Mouse (Mus musculus) lung, embryonic 15.5 days (tissue): ENCODE measurements at regions not wholly inside any gene's neighbourhood (a gene's known extent, or its start where the extent isn't known, plus 50 kb on each side); places are given as distances from the start of the nearest gene placed in this dataset.

Experiments
- ATAC-seq: fragments of 200-750 bp; cut with Nextera tagmentation; 2 replicates; pipeline ENCODE4 v1.8.0; 2017; ENCODE audit warnings: moderate number of reproducible peaks, borderline replicate concordance; ENCODE audit not compliant: low FRiP score, low TSS enrichment; ENCODE audit errors: extremely low read depth
- H3K27ac ChIP-seq: fragments of 300-500 bp; sonication (generic); 2 replicates; pipeline ENCODE4 v1.5.1; 2015; ENCODE audit warnings: moderate library complexity, mild to moderate bottlenecking, inconsistent platforms
- H3K27me3 ChIP-seq: fragments of 300-500 bp; sonication (generic); 2 replicates; pipeline ENCODE4 v1.6.1; 2015; ENCODE audit warnings: inconsistent platforms
- H3K36me3 ChIP-seq: fragments of 300-500 bp; sonication (generic); 2 replicates; pipeline ENCODE4 v1.6.1; 2015; ENCODE audit warnings: inconsistent platforms
- H3K4me1 ChIP-seq: fragments of 300-500 bp; sonication (generic); 2 replicates; pipeline ENCODE4 v1.6.1; 2015; ENCODE audit warnings: inconsistent platforms
- H3K4me2 ChIP-seq: fragments of 300-500 bp; sonication (generic); 2 replicates; pipeline ENCODE4 v1.6.1; 2015; ENCODE audit warnings: inconsistent platforms, mild to moderate bottlenecking, moderate library complexity
- H3K4me3 ChIP-seq: fragments of 300-500 bp; sonication (generic); 2 replicates; pipeline ENCODE4 v1.5.1; 2015; ENCODE audit warnings: mild to moderate bottlenecking, inconsistent platforms
- H3K9ac ChIP-seq: fragments of 300-500 bp; sonication (generic); 2 replicates; pipeline ENCODE4 v1.6.1; 2015; ENCODE audit warnings: inconsistent platforms
- H3K9me3 ChIP-seq: fragments of 300-500 bp; sonication (generic); 2 replicates; pipeline ENCODE4 v1.6.1; 2016; ENCODE audit warnings: inconsistent platforms
- WGBS: fragments of 180-500 bp; shearing (Covaris S2); methylation state at CpG from one replicate; pipeline ENCODE4 v1.1.7; 2015; 5-methylcytosine and 5-hydroxymethylcytosine counted together

- no peak overlapping the region for H3K4me3 ChIP-seq
- no peaks in the 10 kb centered on the region for H3K9me3 ChIP-seq
- no peaks in the 10 kb centered on the region for H3K36me3 ChIP-seq
- H3K4me2 ChIP-seq: no peak overlapping the region
- no peaks in the 10 kb centered on the region for H3K4me1 ChIP-seq
- no peak overlapping the region for H3K9ac ChIP-seq
- ATAC-seq: no peak
- 59% methylated on average over 18 of the region's 18 CpGs for WGBS
- H3K27ac ChIP-seq: no peak overlapping the region
- H3K27me3 ChIP-seq: peaks cover 37% of the 10 kb centered on the region
Observed at GRCm38 (mm10) chr3:35480714-35481695, 272.9 kb upstream of the Atp11b start.

- no peak for ATAC-seq
- Histone ChIP-seq H3K4me1 (no peaks in the 10 kb centered on the region), H3K9ac (no peak overlapping the region), H3K36me3 (no peaks in the 10 kb centered on the region), H3K27ac (no peak overlapping the region), H3K4me3 (no peak overlapping the region), H3K27me3 (peaks cover 37% of the 10 kb centered on the region), H3K4me2 (no peak overlapping the region), H3K9me3 (no peaks in the 10 kb centered on the region)
- WGBS: 27% methylated on average over 11 of the region's 11 CpGs
Observed at GRCm38 (mm10) chr3:35481841-35482240, 272.1 kb upstream of the Atp11b start.

GRCm38 (mm10) chr3:35482296-35482695 is 271.6 kb upstream of the Atp11b start:
- no peak for ATAC-seq
- H3K4me2 ChIP-seq: no peak overlapping the region
- peaks cover 37% of the 10 kb centered on the region for H3K27me3 ChIP-seq
- H3K4me3 ChIP-seq: no peak overlapping the region
- no peaks in the 10 kb centered on the region for H3K9me3 ChIP-seq
- H3K36me3 ChIP-seq: no peaks in the 10 kb centered on the region
- H3K4me1 ChIP-seq: no peaks in the 10 kb centered on the region
- WGBS: 4% methylated on average over 6 of the region's 6 CpGs
- no peak overlapping the region for H3K27ac ChIP-seq
- H3K9ac ChIP-seq: no peak overlapping the region

- Histone ChIP-seq H3K27me3 (peaks cover 37% of the 10 kb centered on the region), H3K9me3 (no peaks in the 10 kb centered on the region), H3K4me1 (no peaks in the 10 kb centered on the region), H3K9ac (no peak overlapping the region), H3K4me3 (no peak overlapping the region), H3K36me3 (no peaks in the 10 kb centered on the region), H3K27ac (no peak overlapping the region), H3K4me2 (no peak overlapping the region)
- no peak for ATAC-seq
- 70% methylated on average over 10 of the region's 10 CpGs for WGBS
Observed at GRCm38 (mm10) chr3:35482759-35483158, 271.1 kb upstream of the Atp11b start.

DNA sequence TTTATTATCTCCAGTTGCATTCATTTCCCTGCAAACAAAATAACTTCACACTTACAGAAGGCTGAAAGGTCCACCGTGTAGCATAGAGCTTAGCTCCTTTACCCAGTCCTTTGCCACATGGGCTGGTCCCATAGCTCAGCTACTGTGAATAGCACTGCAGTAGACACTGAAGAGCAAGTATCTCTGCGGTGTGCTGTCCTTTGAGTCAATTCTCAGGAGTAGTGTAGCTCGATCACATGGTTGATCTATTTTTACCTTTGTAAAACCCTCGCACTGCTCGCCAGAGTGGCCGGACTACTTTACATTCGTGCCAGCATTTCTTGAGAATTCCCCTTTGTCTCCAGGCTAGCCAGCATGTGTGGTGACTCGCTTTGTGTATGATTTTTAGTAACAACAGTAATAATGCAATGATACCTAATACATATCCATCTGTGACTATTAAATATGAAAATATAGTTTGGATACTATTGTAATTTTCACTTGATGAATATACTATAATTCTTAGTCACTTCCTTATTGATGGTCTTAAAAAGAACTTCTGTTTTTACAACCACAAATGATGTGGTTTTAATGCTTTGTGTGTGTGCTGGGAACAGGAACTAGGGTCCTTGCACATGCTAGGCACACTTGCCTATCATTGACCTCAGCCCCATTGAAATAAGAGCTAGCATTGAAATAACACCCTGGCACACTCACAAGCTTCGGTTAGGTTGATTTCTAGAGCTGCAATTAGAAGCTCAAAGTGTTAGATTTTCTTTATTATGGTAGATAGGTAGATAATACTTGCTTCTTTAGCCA is 257.7 kb upstream of the Atp11b start:
- no peak overlapping the region for H3K27ac ChIP-seq
- H3K9ac ChIP-seq: no peak overlapping the region
- H3K27me3 ChIP-seq: no peaks in the 10 kb centered on the region
- no peak for ATAC-seq
- 67% methylated on average over 9 of the region's 9 CpGs for WGBS
- H3K4me2 ChIP-seq: no peak overlapping the region
- H3K4me1 ChIP-seq: no peaks in the 10 kb centered on the region
- no peak overlapping the region for H3K4me3 ChIP-seq
- H3K36me3 ChIP-seq: no peaks in the 10 kb centered on the region
- H3K9me3 ChIP-seq: no peaks in the 10 kb centered on the region

GRCm38 (mm10) chr3:35510314-35510713 is 243.6 kb upstream of the Atp11b start:
- Histone ChIP-seq H3K9ac (no peak overlapping the region), H3K4me1 (no peaks in the 10 kb centered on the region), H3K4me3 (no peak overlapping the region), H3K27me3 (no peaks in the 10 kb centered on the region), H3K9me3 (no peaks in the 10 kb centered on the region), H3K4me2 (no peak overlapping the region), H3K27ac (no peak overlapping the region), H3K36me3 (no peaks in the 10 kb centered on the region)
- no peak for ATAC-seq
- WGBS: 68% methylated on average over 1 of the region's 1 CpGs

- no peaks in the 10 kb centered on the region for H3K36me3 ChIP-seq
- no peaks in the 10 kb centered on the region for H3K9me3 ChIP-seq
- no peak for ATAC-seq
- H3K27ac ChIP-seq: no peak overlapping the region
- H3K4me1 ChIP-seq: no peaks in the 10 kb centered on the region
- H3K9ac ChIP-seq: no peak overlapping the region
- WGBS: 85% methylated on average over 4 of the region's 4 CpGs
- no peak overlapping the region for H3K4me2 ChIP-seq
- H3K4me3 ChIP-seq: no peak overlapping the region
- H3K27me3 ChIP-seq: no peaks in the 10 kb centered on the region
Observed at GRCm38 (mm10) chr3:35516517-35516916, 237.4 kb upstream of the Atp11b start.

GRCm38 (mm10) chr3:35520131-35520530 is 233.8 kb upstream of the Atp11b start:
- WGBS: 80% methylated on average over 3 of the region's 3 CpGs

GRCm38 (mm10) chr3:35547696-35548095 is 206.2 kb upstream of the Atp11b start:
- ATAC-seq: no peak
- H3K4me2 ChIP-seq: no peak overlapping the region

More at GRCm38 (mm10) chr3:35520131-35520530, 233.8 kb upstream of the Atp11b start:
- H3K27me3 ChIP-seq: no peaks in the 10 kb centered on the region
- H3K4me3 ChIP-seq: no peak overlapping the region
- H3K27ac ChIP-seq: no peak overlapping the region
- H3K4me1 ChIP-seq: no peaks in the 10 kb centered on the region
- no peak overlapping the region for H3K4me2 ChIP-seq
- H3K9ac ChIP-seq: no peak overlapping the region
- ATAC-seq: no peak
- no peaks in the 10 kb centered on the region for H3K36me3 ChIP-seq
- H3K9me3 ChIP-seq: no peaks in the 10 kb centered on the region

GRCm38 (mm10) chr3:35551791-35552190 is 202.1 kb upstream of the Atp11b start:
- no peak for ATAC-seq
- Histone ChIP-seq H3K9ac (no peak overlapping the region), H3K36me3 (no peaks in the 10 kb centered on the region), H3K9me3 (no peaks in the 10 kb centered on the region), H3K4me1 (no peaks in the 10 kb centered on the region), H3K27me3 (no peaks in the 10 kb centered on the region), H3K4me3 (no peak overlapping the region), H3K4me2 (no peak overlapping the region), H3K27ac (no peak overlapping the region)
- WGBS: 81% methylated on average over 9 of the region's 9 CpGs

More at GRCm38 (mm10) chr3:35547696-35548095, 206.2 kb upstream of the Atp11b start:
- Histone ChIP-seq H3K4me3 (no peak overlapping the region), H3K27ac (no peak overlapping the region), H3K36me3 (no peaks in the 10 kb centered on the region), H3K27me3 (no peaks in the 10 kb centered on the region), H3K9me3 (no peaks in the 10 kb centered on the region), H3K9ac (no peak overlapping the region), H3K4me1 (no peaks in the 10 kb centered on the region)

GRCm38 (mm10) chr3:35560425-35560824 is 193.5 kb upstream of the Atp11b start:
- Histone ChIP-seq H3K27me3 (no peaks in the 10 kb centered on the region), H3K27ac (no peak overlapping the region), H3K4me3 (no peak overlapping the region), H3K9ac (no peak overlapping the region), H3K36me3 (no peaks in the 10 kb centered on the region), H3K4me2 (no peak overlapping the region), H3K9me3 (no peaks in the 10 kb centered on the region), H3K4me1 (no peaks in the 10 kb centered on the region)
- WGBS: 86% methylated on average over 10 of the region's 10 CpGs
- ATAC-seq: no peak

DNA sequence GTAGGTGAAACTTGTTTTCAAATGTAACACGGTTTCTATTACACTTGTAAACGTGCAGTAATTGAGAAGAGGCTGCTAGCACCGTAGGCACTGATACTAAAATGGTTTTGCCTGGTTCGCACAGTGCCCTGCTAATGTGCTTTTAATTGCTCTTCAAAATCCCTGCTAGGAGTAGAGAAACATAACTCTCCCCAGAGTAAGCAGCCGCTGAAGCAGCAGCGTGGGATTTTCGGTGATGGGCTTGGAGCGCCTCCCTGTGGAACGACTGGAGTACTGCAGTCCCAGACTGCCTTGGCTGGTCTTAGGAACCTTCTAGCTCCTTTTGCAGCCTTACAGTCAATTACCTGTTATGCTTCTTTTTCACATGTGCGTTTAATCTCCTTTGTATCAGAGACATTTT is 179.5 kb upstream of the Atp11b start:
- no peaks in the 10 kb centered on the region for H3K27me3 ChIP-seq
- no peak overlapping the region for H3K9ac ChIP-seq
- H3K4me1 ChIP-seq: no peaks in the 10 kb centered on the region
- H3K27ac ChIP-seq: no peak overlapping the region
- no peak for ATAC-seq
- WGBS: 20% methylated on average over 10 of the region's 10 CpGs
- no peak overlapping the region for H3K4me2 ChIP-seq
- H3K36me3 ChIP-seq: no peaks in the 10 kb centered on the region
- H3K4me3 ChIP-seq: no peak overlapping the region
- H3K9me3 ChIP-seq: no peaks in the 10 kb centered on the region
